Mouse (Mus musculus) heart, embryonic 14.5 days (tissue): Measurements from ENCODE around the gene Plekhg5. TPM values are rescaled to one million over a fixed set of nuclear protein-coding genes. Genes with fewer than 3 reads are reported as not detected.

ENCODE experiments used
- ATAC-seq: fragments of 200-750 bp; cut with Nextera tagmentation; 2 replicates; pipeline ENCODE4 v1.8.0; 2017; ENCODE audit warnings: low read depth, moderate TSS enrichment; ENCODE audit not compliant: insufficient number of reproducible peaks, insufficient read depth, low FRiP score
- H3K27ac ChIP-seq, 2 experiments: fragments of 200-500 bp in 1 of 2; fragments of 300-500 bp in 1 of 2; sonication (generic) in 1 of 2; replicated peaks in 1 of 2; 2 replicates each; pipeline ENCODE4 v1.5.1; 2012 to 2014; ENCODE audit warnings: low read depth in 2 of 2, low read length in 2 of 2, control low read depth in 1 of 2, mild to moderate bottlenecking in 1 of 2, mixed read lengths in 1 of 2; ENCODE audit not compliant: control insufficient read depth in 1 of 2, insufficient read depth in 1 of 2
- H3K27me3 ChIP-seq: fragments of 300-500 bp; sonication (generic); 2 replicates; pipeline ENCODE4 v1.6.1; 2014; ENCODE audit warnings: mild to moderate bottlenecking, low read length, control low read depth; ENCODE audit not compliant: control insufficient read depth, insufficient read depth
- H3K36me3 ChIP-seq: fragments of 300-500 bp; sonication (generic); 2 replicates; pipeline ENCODE4 v1.6.1; 2014; ENCODE audit warnings: mild to moderate bottlenecking, control low read depth, low read length, mixed read lengths; ENCODE audit not compliant: control insufficient read depth, insufficient read depth
- H3K4me1 ChIP-seq, 2 experiments: fragments of 200-500 bp in 1 of 2; fragments of 300-500 bp in 1 of 2; sonication (generic) in 1 of 2; 2 replicates each; pipeline ENCODE4 v1.6.1; 2012 to 2014; ENCODE audit warnings: low read length in 2 of 2, control low read depth in 1 of 2, mixed read lengths in 1 of 2; ENCODE audit not compliant: control insufficient read depth in 2 of 2, insufficient read depth in 2 of 2
- H3K4me2 ChIP-seq: fragments of 300-500 bp; sonication (generic); 2 replicates; pipeline ENCODE4 v1.6.1; 2014; ENCODE audit warnings: mild to moderate bottlenecking, low read length
- H3K4me3 ChIP-seq, 2 experiments: fragments of 200-500 bp in 1 of 2; fragments of 300-500 bp in 1 of 2; sonication (generic) in 1 of 2; 2 replicates each; pipeline ENCODE4 v1.5.1; 2012 to 2014; ENCODE audit warnings: low read length in 2 of 2, mild to moderate bottlenecking in 2 of 2, control low read depth in 1 of 2, low read depth in 1 of 2, moderate library complexity in 1 of 2; ENCODE audit not compliant: control insufficient read depth in 1 of 2, insufficient read depth in 1 of 2
- H3K9ac ChIP-seq: fragments of 300-500 bp; sonication (generic); 2 replicates; pipeline ENCODE4 v1.6.1; 2014; ENCODE audit warnings: mild to moderate bottlenecking, low read length
- H3K9me3 ChIP-seq: fragments of 300-500 bp; sonication (generic); 2 replicates; pipeline ENCODE4 v1.6.1; 2016; ENCODE audit warnings: low read length, control low read depth; ENCODE audit not compliant: control insufficient read depth
- WGBS: fragments of 180-500 bp; shearing (Covaris S2); extraction: QIAGEN DNeasy Blood & Tissue Kit; methylation state at CpG from one replicate; pipeline ENCODE4 v1.1.7; 2014; 5-methylcytosine and 5-hydroxymethylcytosine counted together
- polyA plus RNA-seq: library from polyadenylated mRNA; unstranded; fragments of >200 nt; fragmentation: Nextera tagmentation; extraction: Ambion mirVana; gene quantifications from 2 replicates; pipeline ENCODE4 v1.2.1, GENCODE M21; 2014

Gene Plekhg5
- polyA plus RNA-seq, 1 experiment from 2014 or later, result 8.6 TPM

DNA sequence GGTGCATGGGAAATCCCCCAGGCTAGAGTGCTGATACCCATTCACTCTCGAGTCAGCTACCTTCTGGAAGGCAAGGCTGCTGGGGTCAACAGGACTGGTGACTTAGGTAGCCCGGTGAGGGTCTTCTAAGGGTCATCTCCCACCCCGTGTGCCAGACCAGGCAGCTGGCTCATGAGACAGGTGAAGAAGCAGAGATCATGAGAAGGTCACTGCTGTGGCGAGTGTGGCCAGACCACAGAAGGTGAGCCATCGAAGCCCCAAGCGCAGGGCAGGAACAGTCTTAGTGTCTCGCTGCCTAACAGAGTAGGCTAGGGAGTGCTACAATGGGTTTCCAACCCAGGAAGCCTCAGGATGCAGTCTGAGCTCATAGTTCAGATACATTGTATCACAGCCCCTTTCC lies 12.3 kb downstream of the Plekhg5 start:
- Histone ChIP-seq H3K36me3 (no peaks in the 10 kb centered on the region), H3K4me1 (peaks cover 13% of the 10 kb centered on the region in 2 experiments; a peak in 3 of 4 replicates), H3K27ac (no peak overlapping the region), H3K9me3 (no peaks in the 10 kb centered on the region), H3K4me2 (no peak overlapping the region), H3K9ac (no peak overlapping the region), H3K27me3 (no peaks in the 10 kb centered on the region), H3K4me3 (no peak overlapping the region)
- ATAC-seq, result no peak
- WGBS, result 84% methylated on average over 7 of the region's 7 CpGs

DNA sequence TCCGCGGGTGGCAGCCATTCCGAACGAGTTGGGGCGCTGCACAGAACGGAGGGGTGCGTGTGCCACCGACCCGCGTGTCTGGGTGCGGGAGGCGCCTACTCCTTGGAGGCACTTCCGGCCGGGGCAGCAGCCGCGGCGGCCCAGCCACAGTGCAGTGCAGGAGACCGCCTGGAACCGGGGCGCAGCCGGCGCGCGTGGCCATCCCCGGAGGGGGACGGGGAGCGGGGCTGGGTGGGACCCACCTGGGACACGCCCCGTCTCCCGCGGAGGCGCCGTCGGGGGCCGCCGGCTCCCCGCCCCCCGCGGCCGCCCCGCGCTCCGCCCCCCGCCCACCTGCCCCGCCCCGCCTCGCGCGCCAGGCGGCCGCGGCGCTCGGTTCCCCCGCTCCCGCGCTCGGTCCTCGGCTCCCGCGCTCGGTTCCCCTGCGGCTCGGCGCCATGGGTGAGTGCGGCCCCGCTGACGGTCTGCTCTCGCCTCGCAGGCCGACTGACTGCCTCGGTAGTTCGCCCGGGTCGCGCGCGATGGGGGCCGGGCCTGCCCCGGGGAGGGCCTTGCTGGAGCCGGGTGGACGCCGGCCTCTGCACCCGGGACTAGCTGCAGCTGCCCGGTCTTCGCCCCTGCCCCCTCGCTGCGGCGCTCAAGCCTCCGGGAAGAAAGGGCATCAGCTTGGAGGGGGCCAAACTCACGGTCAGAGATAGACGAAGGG lies 14.4 kb downstream of the Plekhg5 start:
- Histone ChIP-seq H3K9ac (peak overlapping the region; percentile 90), H3K4me1 (peaks cover 13% of the 10 kb centered on the region in 2 experiments; a peak in 3 of 4 replicates), H3K4me3 (peak overlapping the region; percentile 83 to 97), H3K36me3 (no peaks in the 10 kb centered on the region), H3K4me2 (peak overlapping the region; percentile 81), H3K27ac (peak overlapping the region; percentile 38 to 53; a peak in 1 of 4 replicates), H3K9me3 (no peaks in the 10 kb centered on the region), H3K27me3 (no peaks in the 10 kb centered on the region)
- under 1% methylated on average over 49 of the region's 92 CpGs for WGBS
- ATAC-seq, result peak; percentile 76

DNA sequence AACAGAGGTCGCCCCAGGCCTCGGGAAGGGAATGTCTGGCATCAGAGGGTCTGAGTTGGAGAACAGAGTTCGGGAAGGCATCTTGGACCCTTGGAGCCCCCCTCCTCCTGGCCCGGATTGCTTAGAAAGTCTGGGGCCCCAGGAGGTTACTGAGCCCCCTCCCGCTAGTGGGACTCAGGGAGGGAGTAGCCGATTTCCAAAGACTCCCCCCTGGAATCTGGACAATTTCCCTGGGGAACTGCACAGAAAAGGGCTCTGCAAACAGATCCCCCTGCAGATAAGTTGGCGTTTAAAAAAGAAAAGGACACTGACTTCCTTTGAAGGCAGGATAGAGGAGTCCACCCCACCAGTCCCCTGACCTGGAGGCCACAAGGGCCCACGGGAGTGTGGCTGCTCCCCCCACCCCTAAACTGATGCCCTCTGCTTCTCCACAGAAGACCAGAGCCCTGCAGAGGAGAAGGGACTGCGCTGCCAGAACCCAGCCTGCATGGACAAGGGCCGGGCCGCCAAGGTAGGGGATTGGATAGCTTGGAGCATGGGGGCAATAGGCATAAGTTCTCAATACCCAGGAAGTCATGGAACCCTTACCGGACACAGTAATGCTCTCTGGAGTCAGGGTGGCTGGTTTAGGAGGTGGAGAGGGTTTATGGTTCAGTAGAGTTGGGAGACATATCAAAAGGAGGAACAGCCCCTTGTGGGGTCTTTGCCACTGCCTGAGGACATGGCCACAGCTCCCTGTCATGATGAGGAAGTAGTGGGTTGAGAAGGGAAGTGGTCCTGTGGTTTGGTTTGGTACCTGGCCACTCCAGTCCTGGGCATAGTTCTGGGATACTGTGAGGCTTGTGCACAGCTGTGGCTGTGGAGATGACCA lies 15.1 kb downstream of the Plekhg5 start:
- H3K27me3 ChIP-seq, result no peaks in the 10 kb centered on the region
- H3K4me2 ChIP-seq, result peak overlapping the region; percentile 81
- H3K9me3 ChIP-seq, result no peaks in the 10 kb centered on the region
- peak overlapping the region; percentile 83 to 97 for H3K4me3 ChIP-seq
- H3K9ac ChIP-seq, result peak overlapping the region; percentile 90
- 0 out of 4 replicates have a peak overlapping the region, but pooled peaks have one; percentile 38 to 53 for H3K27ac ChIP-seq
- peaks cover 16 to 17% of the 10 kb centered on the region in 2 experiments for H3K4me1 ChIP-seq
- ATAC-seq, result no peak
- WGBS, result 6% methylated on average over 12 of the region's 12 CpGs
- H3K36me3 ChIP-seq, result no peaks in the 10 kb centered on the region

DNA sequence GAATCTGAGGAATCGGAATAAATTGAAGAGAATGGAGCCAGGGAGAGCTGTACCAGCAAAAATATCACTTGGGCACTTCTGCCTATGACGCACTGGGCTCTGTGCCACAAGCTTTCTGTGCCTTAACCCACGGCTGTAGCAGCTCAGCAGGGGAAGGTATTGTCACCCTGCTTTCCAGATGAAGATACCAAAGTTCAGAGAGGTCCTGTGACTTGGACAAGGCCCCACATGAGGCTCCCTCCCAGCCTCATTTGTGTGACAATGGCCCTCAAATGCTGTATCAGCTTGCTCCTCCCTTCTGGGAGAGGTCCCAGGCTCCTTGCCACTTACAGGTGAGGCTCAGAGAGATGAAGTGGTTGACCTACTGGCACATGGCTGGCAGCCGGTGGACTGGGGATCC lies 15.8 kb downstream of the Plekhg5 start:
- 44% methylated on average over 4 of the region's 4 CpGs for WGBS
- Histone ChIP-seq H3K36me3 (no peaks in the 10 kb centered on the region), H3K4me3 (no peak overlapping the region; a peak in 1 of 4 replicates), H3K9me3 (no peaks in the 10 kb centered on the region), H3K27ac (no peak overlapping the region), H3K9ac (peak overlapping the region; percentile 90; the same call in 1 of the 2 replicates), H3K27me3 (no peaks in the 10 kb centered on the region), H3K4me2 (peak overlapping the region; percentile 81), H3K4me1 (peaks cover 21 to 24% of the 10 kb centered on the region in 2 experiments)
- no peak for ATAC-seq

DNA sequence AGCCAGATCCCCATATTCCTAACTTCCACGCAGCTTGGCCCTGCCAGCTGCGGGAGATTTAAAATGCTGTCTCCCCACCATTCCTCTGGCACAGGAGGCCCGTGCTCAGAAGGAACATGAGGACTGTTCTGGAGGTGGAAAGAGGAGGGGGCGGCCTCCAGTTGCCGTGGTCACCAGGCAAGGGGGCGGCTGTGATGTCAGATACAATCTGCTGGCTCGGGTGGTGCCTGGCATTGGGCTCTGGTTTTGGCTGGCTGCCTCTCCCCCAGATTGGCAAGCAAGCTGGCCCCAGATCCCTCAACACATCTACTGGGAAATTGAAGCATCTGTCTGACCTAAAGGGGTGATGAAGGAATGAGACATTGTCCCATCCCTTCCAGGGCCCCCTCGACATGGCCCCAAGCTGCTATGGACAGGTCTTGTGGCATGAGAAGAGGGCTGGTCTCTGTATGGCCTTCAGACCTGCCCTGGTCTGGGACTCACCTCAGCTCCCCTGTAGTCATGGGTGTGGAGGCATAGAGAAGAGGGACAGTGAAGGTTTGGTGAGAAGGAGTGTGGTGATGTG lies 16.3 kb downstream of the Plekhg5 start:
- WGBS, result 63% methylated on average over 8 of the region's 8 CpGs
- H3K36me3 ChIP-seq, result no peaks in the 10 kb centered on the region
- H3K9ac ChIP-seq, result peak overlapping the region; percentile 21; the same call in 1 of the 2 replicates
- H3K27me3 ChIP-seq, result no peaks in the 10 kb centered on the region
- H3K27ac ChIP-seq, result no peak overlapping the region
- no peak overlapping the region for H3K4me3 ChIP-seq
- H3K4me1 ChIP-seq, result peaks cover 21 to 25% of the 10 kb centered on the region in 2 experiments
- H3K9me3 ChIP-seq, result no peaks in the 10 kb centered on the region
- ATAC-seq, result no peak
- H3K4me2 ChIP-seq, result peak overlapping the region; percentile 81; the same call in 1 of the 2 replicates

DNA sequence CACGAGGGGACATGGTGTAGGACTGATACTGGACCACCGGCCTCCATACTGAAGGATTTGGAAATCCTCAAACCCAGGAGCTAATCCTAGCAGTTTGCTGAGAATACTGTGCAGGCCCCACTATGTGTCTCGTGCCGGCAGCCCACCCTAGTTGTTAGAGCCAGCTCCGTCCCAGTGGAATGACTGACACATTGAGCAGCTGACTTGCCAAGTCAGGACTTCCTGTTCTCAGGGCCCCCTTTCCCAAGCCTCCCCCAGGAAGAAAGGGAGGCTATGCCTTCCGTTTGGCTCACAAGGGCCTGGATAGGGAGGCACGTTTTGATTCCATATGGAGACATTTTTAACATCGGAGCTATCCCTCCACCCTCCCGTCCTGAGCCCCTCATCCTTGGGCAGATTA lies 17.9 kb downstream of the Plekhg5 start:
- no peak for ATAC-seq
- WGBS, result 61% methylated on average over 9 of the region's 9 CpGs

GRCm38 (mm10) chr4:152092751-152093293 lies 20.5 kb downstream of the Plekhg5 start:
- no peaks in the 10 kb centered on the region for H3K36me3 ChIP-seq
- no peak overlapping the region for H3K4me2 ChIP-seq
- H3K4me3 ChIP-seq, result no peak overlapping the region
- 0 out of 4 replicates have a peak overlapping the region, but pooled peaks of 1 of the 2 experiments have one; percentile 17 for H3K27ac ChIP-seq
- no peak for ATAC-seq
- no peaks in the 10 kb centered on the region for H3K27me3 ChIP-seq
- peaks cover 14 to 22% of the 10 kb centered on the region in 2 experiments for H3K4me1 ChIP-seq
- no peaks in the 10 kb centered on the region for H3K9me3 ChIP-seq
- H3K9ac ChIP-seq, result peak overlapping the region; percentile 35; the same call in 1 of the 2 replicates
- WGBS, result 42% methylated on average over 8 of the region's 8 CpGs

More for the DNA sequence above, 17.9 kb downstream of the Plekhg5 start:
- no peaks in the 10 kb centered on the region for H3K9me3 ChIP-seq
- no peaks in the 10 kb centered on the region for H3K27me3 ChIP-seq
- H3K27ac ChIP-seq, result no peak overlapping the region
- peaks cover 21 to 28% of the 10 kb centered on the region in 2 experiments for H3K4me1 ChIP-seq
- H3K9ac ChIP-seq, result 0 out of 2 replicates have a peak overlapping the region, but pooled peaks have one; percentile 21
- H3K4me3 ChIP-seq, result no peak overlapping the region
- H3K4me2 ChIP-seq, result no peak overlapping the region
- no peaks in the 10 kb centered on the region for H3K36me3 ChIP-seq
